Mouse (Mus musculus): ENCODE measurements at regions not wholly inside any gene's neighbourhood (a gene's known extent, or its start where the extent isn't known, plus 50 kb on each side); places are given as distances from the start of the nearest gene placed in this dataset.

DNA sequence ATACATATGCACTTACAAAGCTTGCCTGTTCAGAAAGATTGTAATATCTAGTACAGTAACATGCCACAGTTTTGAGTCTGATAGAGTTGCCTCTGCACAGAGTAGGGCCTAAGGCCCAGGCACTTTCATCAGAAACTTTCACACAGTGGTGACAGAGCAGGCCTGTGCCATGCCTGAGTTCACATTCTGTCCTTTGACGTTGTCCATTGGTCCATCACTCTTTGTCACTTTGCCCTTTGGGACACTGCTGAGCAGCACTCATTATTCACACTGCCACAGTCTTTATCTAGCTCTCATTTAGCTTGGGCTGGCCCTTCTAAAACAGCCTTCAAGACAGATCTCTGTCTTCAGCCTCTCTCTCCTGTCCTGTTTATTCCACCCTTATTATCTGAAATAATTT is 1055.0 kb downstream of the Fam19a2 start:
- DNase-seq (ENCODE audit: low spot score in 2 of 2), result no peak

DNA sequence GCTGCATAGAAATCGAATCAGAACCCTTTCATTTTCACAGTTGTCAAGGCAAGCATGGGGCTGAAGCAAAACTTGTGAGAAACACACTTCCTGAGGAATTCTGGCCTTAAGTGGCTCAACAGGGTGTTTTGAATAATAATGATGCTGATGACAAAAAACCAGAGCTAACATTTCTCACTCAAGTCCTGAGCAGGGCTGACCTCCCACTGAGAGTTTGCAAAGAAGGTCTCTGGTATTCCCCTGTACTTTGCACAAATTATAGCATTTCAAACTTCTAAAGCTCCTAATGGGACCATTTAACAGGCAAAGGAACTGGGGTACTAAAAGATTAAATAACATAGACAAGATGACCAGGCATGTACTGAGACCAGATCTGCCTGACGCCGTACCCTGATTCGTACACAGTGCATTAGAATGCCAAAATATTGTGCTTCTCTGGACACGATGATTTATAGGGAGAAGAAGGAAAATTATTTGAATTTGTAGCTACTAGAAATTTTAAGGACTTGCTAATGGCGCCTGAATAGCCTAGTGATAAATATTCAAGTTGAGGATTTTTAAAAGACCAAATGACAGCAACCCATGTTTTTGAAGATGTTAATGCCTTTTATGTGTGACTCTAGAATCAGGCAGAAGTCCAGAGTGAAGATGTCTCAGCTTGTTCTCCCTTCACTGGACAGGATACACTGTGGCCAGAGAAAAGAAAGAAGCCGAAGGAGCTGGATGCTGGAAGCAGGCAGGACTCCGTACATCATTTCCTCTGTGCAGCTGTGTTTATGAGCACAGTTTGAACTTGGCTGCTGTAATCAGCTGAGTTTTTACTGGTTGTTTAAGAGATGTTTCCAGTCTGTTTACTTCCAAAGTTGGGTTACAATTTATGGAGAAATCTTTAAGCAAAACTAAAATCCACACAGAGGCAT is 1056.7 kb downstream of the Fam19a2 start:
- DNase-seq (ENCODE audit: low spot score in 2 of 2), result no peak

DNA sequence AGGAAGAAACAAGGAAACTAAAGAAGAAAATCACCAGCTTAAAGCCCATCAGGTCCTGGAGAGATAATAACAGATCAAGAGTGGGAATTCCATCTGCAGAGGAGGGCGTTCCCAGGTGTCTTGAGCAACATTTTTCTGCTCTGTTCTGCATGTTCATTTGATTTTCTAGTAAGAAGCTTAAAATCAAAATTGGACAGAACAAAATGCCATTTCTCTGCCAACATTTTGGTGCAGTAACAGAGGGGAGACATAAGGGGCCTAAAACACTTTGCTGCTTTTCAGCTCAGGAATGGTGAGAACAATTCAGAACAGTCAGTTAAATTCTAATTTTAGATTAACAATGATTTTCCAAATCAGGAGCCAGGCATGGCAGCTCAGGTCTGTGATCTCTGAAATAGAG is 1056.8 kb downstream of the Slc16a7 start:
- DNase-seq (ENCODE audit: low spot score in 2 of 2), result no peak

- no peak for DNase-seq (ENCODE audit: low spot score in 2 of 2)
These were observed 1050.3 kb downstream of the Slc16a7 start for GRCm38 (mm10) chr10:124338923-124339322.

GRCm38 (mm10) chr10:124349300-124349699 is 1040.0 kb downstream of the Slc16a7 start:
- no peak for DNase-seq (ENCODE audit: low spot score in 2 of 2)

DNA sequence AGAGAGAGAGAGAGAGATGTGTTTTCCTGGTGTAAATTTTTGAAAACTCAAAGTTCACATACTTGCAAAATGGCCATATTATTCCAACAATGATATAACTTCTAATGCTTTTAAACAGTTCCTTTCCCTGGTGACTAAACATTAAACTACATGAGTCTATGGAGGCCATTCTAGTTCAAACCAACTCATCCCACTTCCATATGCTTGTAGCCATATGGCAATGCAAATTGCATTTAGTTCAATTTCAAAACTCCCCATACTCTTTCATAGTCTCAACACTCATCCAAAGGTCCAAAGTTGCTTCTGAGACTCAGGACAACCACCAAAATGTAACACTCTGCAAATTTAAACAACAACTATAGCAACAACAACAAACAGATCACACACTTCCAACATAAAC is 1026.5 kb downstream of the Slc16a7 start:
- DNase-seq (ENCODE audit: low spot score in 2 of 2), result no peak

GRCm38 (mm10) chr10:124370994-124371393 is 1018.3 kb downstream of the Slc16a7 start:
- peak in 1 of 2 experiments; percentile 18 for DNase-seq (ENCODE audit: low spot score in 2 of 2)

DNA sequence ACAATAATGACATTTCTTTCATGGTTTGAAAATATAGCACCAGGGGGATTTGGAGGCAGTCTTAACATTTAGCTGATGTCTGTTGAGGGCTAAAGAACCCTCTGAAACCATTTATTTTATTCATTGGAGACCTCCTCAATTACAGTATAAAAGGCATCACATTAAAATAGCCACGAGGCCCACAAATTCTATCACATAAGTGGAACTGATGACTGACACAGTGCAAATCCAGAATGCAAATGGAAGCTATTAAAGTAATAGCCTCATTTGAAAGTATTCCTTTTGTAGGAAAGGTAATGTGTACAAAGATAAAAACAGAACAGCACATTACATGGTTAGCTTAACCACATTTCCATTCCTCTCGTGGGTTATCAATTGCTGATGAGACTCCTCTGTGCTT is 986.6 kb downstream of the Slc16a7 start:
- no peak for DNase-seq (ENCODE audit: low spot score in 2 of 2)

GRCm38 (mm10) chr10:124409633-124410032 is 979.6 kb downstream of the Slc16a7 start:
- no peak for DNase-seq (ENCODE audit: low spot score in 2 of 2)

DNA sequence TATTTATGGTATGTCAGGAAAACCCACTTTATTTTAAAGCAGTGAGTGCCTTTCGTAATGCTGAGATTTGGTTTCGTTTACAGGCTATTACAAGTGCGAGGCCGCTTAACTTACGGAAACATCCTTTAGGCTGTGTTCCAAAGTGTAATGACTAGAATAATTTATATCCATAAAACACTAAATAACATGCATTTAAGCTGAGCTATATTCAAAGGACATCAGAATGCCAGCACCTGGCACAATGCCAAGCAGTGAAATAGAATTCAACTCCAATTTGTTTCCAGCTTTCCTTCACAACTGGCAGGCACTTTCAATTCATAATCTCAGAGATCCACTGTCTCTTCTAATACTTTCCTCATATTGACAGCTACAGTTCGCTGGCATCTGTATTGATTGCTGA is 972.7 kb downstream of the Slc16a7 start:
- DNase-seq (ENCODE audit: low spot score in 2 of 2), result no peak

- no peak for DNase-seq (ENCODE audit: low spot score in 2 of 2)
These were observed 965.8 kb downstream of the Slc16a7 start for GRCm38 (mm10) chr10:124423418-124423817.
